Mouse (Mus musculus): ENCODE measurements around the gene Furin. TPM values are rescaled to one million over a fixed set of nuclear protein-coding genes. Genes with fewer than 3 reads are reported as not detected.

Gene Furin
- polyA plus RNA-seq (2017; shearing (Covaris generic)), result 10 to 100 TPM; 40.6 to 68.3 TPM

GRCm38 (mm10) chr7:80405188-80405695 lies at the start of gene Furin:
Gene Furin, minus strand, starts transcription at chr7:80405436.

DNA sequence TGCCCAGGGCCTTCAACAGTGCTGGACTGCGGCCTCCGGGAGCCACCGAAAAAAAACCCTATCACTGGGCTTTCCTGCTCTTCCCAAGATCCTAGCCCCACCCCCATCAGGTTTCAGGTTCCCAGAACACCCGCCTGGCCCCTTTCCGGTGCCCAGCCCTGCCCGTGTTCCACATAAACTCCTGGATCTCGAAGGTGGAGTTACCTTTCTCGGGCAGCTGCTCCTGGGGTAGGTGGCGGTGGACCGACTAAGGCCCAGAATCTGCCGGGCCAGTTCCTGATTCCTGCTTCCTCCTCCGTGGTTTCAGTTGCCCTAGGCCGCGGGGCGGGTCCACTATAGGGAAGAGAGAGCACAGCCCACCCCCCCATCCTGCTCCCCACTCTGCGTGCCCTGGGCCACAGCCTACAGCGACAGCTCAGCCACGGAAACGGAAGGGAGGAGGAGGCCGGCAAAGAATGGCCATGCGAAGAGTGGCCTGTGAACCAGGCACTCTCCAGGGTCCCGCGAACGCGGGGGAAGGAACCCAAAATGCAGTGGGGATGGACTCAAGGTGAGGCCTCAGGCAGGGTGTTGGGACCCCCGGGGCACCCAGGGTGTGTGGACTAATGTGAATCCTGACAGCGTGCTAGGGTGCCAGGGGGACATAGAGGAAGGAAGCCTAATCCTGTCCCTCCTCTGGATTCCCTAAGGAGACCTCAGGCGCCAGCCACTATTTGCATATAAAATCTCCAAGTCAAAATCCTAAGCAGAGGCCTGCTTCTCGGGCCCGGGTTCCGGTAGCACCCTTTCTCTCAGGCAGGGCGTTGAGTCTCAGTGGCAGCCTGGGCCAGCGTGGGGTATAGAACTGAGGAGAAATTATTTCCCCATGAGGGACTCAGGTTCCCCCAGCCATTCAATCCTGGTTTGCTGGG lies 17.3 kb downstream of the Furin start, which contains the start of gene Fes:
Gene Fes, minus strand, starts transcription at position 314 of the 911 bp plus-strand sequence.

DNA sequence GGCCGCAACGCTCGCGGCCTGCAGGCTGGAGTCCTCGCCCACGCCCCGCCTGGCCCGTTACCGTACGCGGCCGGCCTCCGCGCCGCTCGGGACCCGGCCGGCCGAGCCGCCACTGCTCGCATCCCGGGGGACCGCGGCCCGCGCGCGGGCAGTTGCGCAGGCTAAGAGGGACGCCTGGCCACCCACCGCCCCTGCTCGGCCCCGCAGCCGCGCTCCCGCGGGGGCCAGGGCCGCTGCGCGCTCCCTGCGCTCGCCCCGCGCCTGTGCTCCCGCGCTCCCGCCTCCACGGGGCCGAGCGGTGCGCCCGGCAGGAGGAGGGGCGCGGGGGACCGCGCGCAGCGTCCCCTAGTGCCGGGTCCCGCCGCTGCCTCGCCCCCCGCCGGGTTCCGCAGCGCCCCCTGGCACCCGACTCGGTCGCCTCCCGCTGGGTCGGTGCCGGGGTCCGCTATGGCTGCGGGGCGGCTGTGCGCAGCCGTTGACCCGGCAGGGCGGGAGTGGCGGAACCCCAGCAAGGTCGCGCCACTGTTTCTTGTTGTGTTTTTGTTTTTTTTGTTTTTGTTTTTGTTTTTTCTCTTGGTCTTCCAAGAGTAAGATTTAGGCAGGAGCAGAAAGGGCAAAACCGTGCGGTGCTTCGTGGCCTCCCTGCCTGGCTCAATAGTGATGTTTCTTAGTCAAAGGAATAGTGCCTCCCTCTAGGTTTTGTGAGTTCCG lies 34.0 kb downstream of the Furin start, which contains the start of gene Man2a2:
Gene Man2a2, minus strand, starts transcription at position 335 of the 711 bp plus-strand sequence.

GRCm38 (mm10) chr7:80342858-80343257 lies 62.4 kb downstream of the Furin start, which contains the start of gene Hddc3:
Gene Hddc3, plus strand, starts transcription at chr7:80343104.

DNA sequence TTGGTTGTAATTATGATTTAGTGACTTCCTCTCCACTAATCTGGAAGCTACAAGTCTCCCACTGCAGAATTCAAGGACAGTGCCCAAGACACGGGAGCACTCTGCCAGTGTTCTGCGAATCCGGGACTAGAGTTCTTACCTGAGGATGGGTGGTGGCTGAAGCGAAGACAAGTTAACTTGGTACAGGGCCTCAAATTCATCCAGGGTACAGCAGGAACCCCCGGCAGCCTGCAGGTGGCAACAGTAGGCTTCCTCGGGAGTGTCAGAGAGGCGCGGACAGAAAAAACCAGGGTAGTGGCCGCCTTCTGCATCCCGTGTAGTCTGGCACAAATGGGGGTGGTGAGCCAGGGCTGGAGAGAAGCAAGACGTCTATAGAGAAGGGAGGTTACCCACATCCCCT lies 64.4 kb downstream of the Furin start, which contains the start of gene Unc45a:
Gene Unc45a, minus strand, starts transcription at position 213 of the 400 bp plus-strand sequence.

Other genes with a start within 250 kb of the Furin start
- 10 to 100 TPM; 16.9 to 30.2 TPM for gene Sema4b, start 218.6 kb downstream of the Furin start, polyA plus RNA-seq (2017; shearing (Covaris generic))
- gene Cib1, start 172.6 kb downstream of the Furin start, polyA plus RNA-seq (2017; shearing (Covaris generic)), result 100 to 1,000 TPM; 224 to 231 TPM
- 1 to 10 TPM; 8.2 to 9.8 TPM for gene Gdpgp1, start 172.6 kb downstream of the Furin start, polyA plus RNA-seq (2017; shearing (Covaris generic))
- under 1 TPM in 1 of 2 experiments, not detected in 1; 0.53 TPM for gene Ttll13, start 159.1 kb downstream of the Furin start, polyA plus RNA-seq (2017; shearing (Covaris generic))
- 10 to 100 TPM; 46.1 to 66.2 TPM for gene Ngrn, start 144.2 kb downstream of the Furin start, polyA plus RNA-seq (2017; shearing (Covaris generic))
- 10 to 100 TPM; 46.1 to 52.9 TPM for gene Vps33b, start 135.8 kb downstream of the Furin start, polyA plus RNA-seq (2017; shearing (Covaris generic))
- gene Prc1, start 111.0 kb downstream of the Furin start, polyA plus RNA-seq (2017; shearing (Covaris generic)), result 10 to 100 TPM; 18.8 to 28.3 TPM
- gene Rccd1, start 81.0 kb downstream of the Furin start, polyA plus RNA-seq (2017; shearing (Covaris generic)), result 10 to 100 TPM; 15.6 to 17.4 TPM
- gene Unc45a, start 64.4 kb downstream of the Furin start, polyA plus RNA-seq (2017; shearing (Covaris generic)), result 10 to 100 TPM; 51.9 to 73.5 TPM
- gene Hddc3, start 62.3 kb downstream of the Furin start, polyA plus RNA-seq (2017; shearing (Covaris generic)), result 1 to 10 TPM; 5.8 to 8.1 TPM
- 10 to 100 TPM; 24.5 to 38.4 TPM for gene Man2a2, start 34.1 kb downstream of the Furin start, polyA plus RNA-seq (2017; shearing (Covaris generic))
- gene Fes, start 17.5 kb downstream of the Furin start, polyA plus RNA-seq (2017; shearing (Covaris generic)), result 1 to 10 TPM; 2.3 to 2.6 TPM
- 1 to 10 TPM; 5.1 to 9.6 TPM for gene Blm, start 129.7 kb upstream of the Furin start, polyA plus RNA-seq (2017; shearing (Covaris generic))

Data from activated CD4-positive, CD25-positive, alpha-beta regulatory T cell (primary cell).